Mouse (Mus musculus) bone marrow, adult 2 months (tissue): ENCODE measurements at regions not wholly inside any gene's neighbourhood (a gene's known extent, or its start where the extent isn't known, plus 50 kb on each side); places are given as distances from the start of the nearest gene placed in this dataset.

ENCODE experiments used
- H3K27ac ChIP-seq: fragments of 200-500 bp; 2 replicates; pipeline ENCODE4 v1.5.1; 2012; ENCODE audit warnings: low read depth, mild to moderate bottlenecking, control low read depth, inconsistent platforms, low read length; ENCODE audit not compliant: control insufficient read depth, poor library complexity, insufficient read depth
- H3K4me1 ChIP-seq: fragments of 200-500 bp; 2 replicates; pipeline ENCODE4 v1.6.1; 2011; ENCODE audit warnings: low read length; ENCODE audit not compliant: control insufficient read depth, insufficient read depth
- H3K4me3 ChIP-seq: fragments of 200-500 bp; replicated peaks from 2 replicates; pipeline ENCODE3; 2011; ENCODE audit warnings: mild to moderate bottlenecking, low read depth, low read length, control low read depth; ENCODE audit not compliant: control insufficient read depth
- CTCF ChIP-seq: fragments of 200-500 bp; IDR thresholded peaks from 2 replicates; pipeline ENCODE4 v1.5.1; 2011; ENCODE audit warnings: low read length, control low read depth; ENCODE audit not compliant: control insufficient read depth, insufficient read depth
- POLR2A ChIP-seq: fragments of 200-500 bp; IDR thresholded peaks from 2 replicates; pipeline ENCODE4 v1.6.1; 2011; ENCODE audit warnings: low read depth, mild to moderate bottlenecking, control low read depth, low read length, borderline replicate concordance; ENCODE audit not compliant: control insufficient read depth
- WGBS: fragments of 180-500 bp; shearing (Covaris S2); methylation state at CpG from one replicate; pipeline ENCODE4 v1.1.7; 2018; 5-methylcytosine and 5-hydroxymethylcytosine counted together

GRCm38 (mm10) chr14:64533591-64534151, 429.6 kb downstream of the Prss52 start:
- no peak for TF ChIP-seq POLR2A
- no peak for TF ChIP-seq CTCF

GRCm38 (mm10) chr14:64534194-64534593, 430.1 kb downstream of the Prss52 start:
- no peaks in the 10 kb centered on the region for H3K4me1 ChIP-seq
- WGBS = 38% methylated on average over 4 of the region's 4 CpGs
- H3K27ac ChIP-seq = no peak overlapping the region
- H3K4me3 ChIP-seq = no peak overlapping the region
- TF ChIP-seq POLR2A (no peak), CTCF (no peak)

More at GRCm38 (mm10) chr14:64533591-64534151, 429.6 kb downstream of the Prss52 start:
- no peaks in the 10 kb centered on the region for H3K4me1 ChIP-seq
- WGBS = 65% methylated on average over 7 of the region's 7 CpGs
- H3K27ac ChIP-seq = no peak overlapping the region
- H3K4me3 ChIP-seq = no peak overlapping the region

- WGBS = 44% methylated on average over 2 of the region's 2 CpGs
- no peaks in the 10 kb centered on the region for H3K4me1 ChIP-seq
- TF ChIP-seq POLR2A = no peak
- TF ChIP-seq CTCF = no peak
- H3K4me3 ChIP-seq = no peak overlapping the region
- no peak overlapping the region for H3K27ac ChIP-seq
These were observed 435.4 kb downstream of the Prss52 start for GRCm38 (mm10) chr14:64539436-64539835.

GRCm38 (mm10) chr14:64545056-64545455, 441.0 kb downstream of the Prss52 start:
- TF ChIP-seq POLR2A (no peak), CTCF (no peak)
- 74% methylated on average over 3 of the region's 3 CpGs for WGBS
- Histone ChIP-seq H3K4me3 (no peak overlapping the region), H3K27ac (no peak overlapping the region), H3K4me1 (no peaks in the 10 kb centered on the region)

- H3K27ac ChIP-seq = no peak overlapping the region
- no peaks in the 10 kb centered on the region for H3K4me1 ChIP-seq
- WGBS = 5% methylated on average over 4 of the region's 4 CpGs
- TF ChIP-seq CTCF = no peak
- H3K4me3 ChIP-seq = no peak overlapping the region
These were observed 442.7 kb downstream of the Prss52 start for GRCm38 (mm10) chr14:64546787-64547186.

GRCm38 (mm10) chr14:64552951-64553350, 448.9 kb downstream of the Prss52 start:
- no peak for TF ChIP-seq POLR2A
- no peak for TF ChIP-seq CTCF
- Histone ChIP-seq H3K4me1 (no peaks in the 10 kb centered on the region), H3K4me3 (no peak overlapping the region), H3K27ac (no peak overlapping the region)
- 65% methylated on average over 4 of the region's 4 CpGs for WGBS

GRCm38 (mm10) chr14:64556042-64556441, 452.0 kb downstream of the Prss52 start:
- H3K4me3 ChIP-seq = no peak overlapping the region
- TF ChIP-seq POLR2A (no peak), CTCF (no peak)
- no peaks in the 10 kb centered on the region for H3K4me1 ChIP-seq
- H3K27ac ChIP-seq = no peak overlapping the region
- 86% methylated on average over 7 of the region's 7 CpGs for WGBS

GRCm38 (mm10) chr14:64557453-64557852, 453.4 kb downstream of the Prss52 start:
- TF ChIP-seq CTCF (no peak), POLR2A (no peak)
- WGBS = 75% methylated on average over 6 of the region's 6 CpGs
- Histone ChIP-seq H3K4me3 (no peak overlapping the region), H3K4me1 (no peaks in the 10 kb centered on the region), H3K27ac (no peak overlapping the region)

- TF ChIP-seq CTCF (no peak), POLR2A (no peak)
- H3K4me1 ChIP-seq = no peaks in the 10 kb centered on the region
- H3K4me3 ChIP-seq = no peak overlapping the region
- no peak overlapping the region for H3K27ac ChIP-seq
- 9% methylated on average over 6 of the region's 6 CpGs for WGBS
These were observed 464.6 kb downstream of the Prss52 start for GRCm38 (mm10) chr14:64568689-64569088.
